Comparison of ENCODE assay signal across 13 mouse cellular contexts in the genomic region with DNA sequence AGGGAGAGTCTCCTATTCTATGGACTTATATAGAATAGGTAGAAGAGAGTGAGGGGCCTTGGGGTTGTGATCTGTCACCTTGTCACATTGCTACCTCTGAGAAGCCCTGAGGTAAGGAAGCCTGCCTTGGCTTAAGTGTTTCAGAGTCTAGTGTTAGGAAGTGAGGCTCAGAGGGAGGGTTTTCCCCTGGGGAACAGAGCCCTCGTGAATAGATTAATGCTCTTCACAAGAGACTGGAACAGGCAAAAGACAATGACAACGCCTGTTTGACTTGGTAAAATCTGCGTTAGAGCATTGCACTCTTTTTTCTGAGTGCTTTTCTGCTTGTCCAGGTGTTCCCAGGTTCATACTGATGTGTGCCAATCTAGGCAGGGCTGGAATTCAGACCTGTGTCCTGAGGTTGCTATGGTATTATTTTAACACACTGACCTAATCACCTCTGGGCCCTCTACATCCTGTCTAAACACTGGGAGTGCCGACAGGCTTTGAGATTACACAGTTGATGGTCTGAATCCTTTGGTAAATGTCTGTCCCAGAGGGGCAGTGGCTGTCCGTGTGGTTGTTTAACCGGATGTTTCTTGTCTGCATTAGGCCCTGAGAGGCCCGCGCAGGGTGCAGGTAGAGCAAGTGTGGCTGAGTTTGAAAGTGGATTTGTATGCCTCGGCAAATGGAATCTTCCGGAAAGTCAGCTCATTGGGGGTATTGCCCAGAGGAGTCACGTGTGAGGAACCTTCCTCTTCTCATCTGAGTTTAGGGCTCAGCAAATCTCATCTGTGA.
A peak's percentile ranks its signal among the peaks of the same experiment; 100 is the strongest.
DNase-seq lines count a peak whose midpoint lies in the region; ATAC-seq lines count a peak whose summit lies in the region.
"Had no signal": no experiment of that assay in that cellular context is flagged by ENCODE, and none has a peak within 500 bp of the region (broad histone marks: within the 10 kb centered on the region; RNA-seq: fewer than 3 reads in every experiment).

No protein-coding gene starts in this region.

- H3K4me3 ChIP-seq in heart, embryonic 11.5 days (ENCODE audit: low read depth, low read length), result no peak overlapping the region
- H3K4me3 ChIP-seq in midbrain, embryonic 11.5 days (ENCODE audit: low read depth, low read length), result no peak overlapping the region
- H3K4me3 ChIP-seq in midbrain, embryonic 16.5 days (ENCODE audit: low read depth, low read length), result no peak overlapping the region
- H3K4me3 ChIP-seq in liver, embryonic 13.5 days (replicated peaks), result no peak overlapping the region
- H3K4me3 ChIP-seq: midbrain, embryonic 13.5 days had no signal

- peaks cover 24% of the 10 kb centered on the region for H3K4me1 ChIP-seq in heart, embryonic 11.5 days (ENCODE audit: control insufficient read depth, insufficient read depth, low read length)
- H3K4me1 ChIP-seq in midbrain, embryonic 11.5 days (ENCODE audit: control insufficient read depth, insufficient read depth, low read length), result no peaks in the 10 kb centered on the region
- peaks cover 6% of the 10 kb centered on the region for H3K4me1 ChIP-seq in midbrain, embryonic 16.5 days (ENCODE audit: control insufficient read depth, insufficient read depth, low read length)
- peaks cover 14% of the 10 kb centered on the region for H3K4me1 ChIP-seq in liver, embryonic 13.5 days (replicated peaks)
- H3K4me1 ChIP-seq: midbrain, embryonic 13.5 days had no signal

- 19% methylated on average over 11 of the region's 11 CpGs for WGBS in heart, embryonic 11.5 days (ENCODE audit: insufficient replicate concordance)
- 70% methylated on average over 11 of the region's 11 CpGs for WGBS in midbrain, embryonic 11.5 days
- WGBS in midbrain, embryonic 16.5 days, result 68% methylated on average over 11 of the region's 11 CpGs
- 38% methylated on average over 11 of the region's 11 CpGs for WGBS in liver, embryonic 13.5 days (ENCODE audit: insufficient replicate concordance)

- no peak overlapping the region for H3K9ac ChIP-seq in heart, embryonic 11.5 days (ENCODE audit: low read depth, low read length)
- no peak overlapping the region for H3K9ac ChIP-seq in midbrain, embryonic 11.5 days (ENCODE audit: low read length)
- no peak overlapping the region for H3K9ac ChIP-seq in midbrain, embryonic 16.5 days (ENCODE audit: low read depth, low read length)
- H3K9ac ChIP-seq in liver, embryonic 13.5 days, result no peak overlapping the region
- H3K9ac ChIP-seq: midbrain, embryonic 13.5 days had no signal

- H3K27me3 ChIP-seq in heart, embryonic 11.5 days (ENCODE audit: control insufficient read depth, insufficient read depth, low read length), result no peaks in the 10 kb centered on the region
- no peaks in the 10 kb centered on the region for H3K27me3 ChIP-seq in midbrain, embryonic 11.5 days (ENCODE audit: control insufficient read depth, insufficient read depth, low read length)
- H3K27me3 ChIP-seq in midbrain, embryonic 16.5 days (ENCODE audit: control insufficient read depth, insufficient read depth, low read depth, low read length), result no peaks in the 10 kb centered on the region
- no peaks in the 10 kb centered on the region for H3K27me3 ChIP-seq in liver, embryonic 13.5 days
- H3K27me3 ChIP-seq: midbrain, embryonic 13.5 days; Patski had no signal

- no peaks in the 10 kb centered on the region for H3K36me3 ChIP-seq in heart, embryonic 11.5 days (ENCODE audit: control insufficient read depth, insufficient read depth, low read length)
- H3K36me3 ChIP-seq in midbrain, embryonic 11.5 days (ENCODE audit: control insufficient read depth, insufficient read depth, low read length), result no peaks in the 10 kb centered on the region
- H3K36me3 ChIP-seq in midbrain, embryonic 16.5 days (ENCODE audit: control insufficient read depth, insufficient read depth, low read length), result no peaks in the 10 kb centered on the region
- H3K36me3 ChIP-seq in liver, embryonic 13.5 days, result no peaks in the 10 kb centered on the region
- H3K36me3 ChIP-seq: midbrain, embryonic 13.5 days had no signal

- peak overlapping the region; percentile 64 for H3K27ac ChIP-seq in heart, embryonic 11.5 days (ENCODE audit: low read depth, low read length)
- no peak overlapping the region for H3K27ac ChIP-seq in midbrain, embryonic 11.5 days (ENCODE audit: low read depth, low read length)
- H3K27ac ChIP-seq in midbrain, embryonic 16.5 days (ENCODE audit: low read length), result no peak overlapping the region
- peak overlapping the region; percentile 39; the same call in 1 of the 2 replicates for H3K27ac ChIP-seq in liver, embryonic 13.5 days
- H3K27ac ChIP-seq: midbrain, embryonic 13.5 days had no signal

- H3K4me2 ChIP-seq in heart, embryonic 11.5 days, result peak overlapping the region; percentile 16; the same call in 1 of the 2 replicates
- no peak overlapping the region for H3K4me2 ChIP-seq in midbrain, embryonic 11.5 days
- no peak overlapping the region for H3K4me2 ChIP-seq in midbrain, embryonic 16.5 days (ENCODE audit: low read length)
- H3K4me2 ChIP-seq in liver, embryonic 13.5 days, result no peak overlapping the region
- H3K4me2 ChIP-seq: midbrain, embryonic 13.5 days had no signal

- H3K9me3 ChIP-seq in heart, embryonic 11.5 days (replicated peaks; ENCODE audit: control insufficient read depth, low read length), result no peaks in the 10 kb centered on the region
- no peaks in the 10 kb centered on the region for H3K9me3 ChIP-seq in midbrain, embryonic 11.5 days (ENCODE audit: control insufficient read depth, low read length)
- no peaks in the 10 kb centered on the region for H3K9me3 ChIP-seq in midbrain, embryonic 16.5 days (replicated peaks; ENCODE audit: control insufficient read depth, low read length, poor library complexity, severe bottlenecking)
- H3K9me3 ChIP-seq in liver, embryonic 13.5 days (replicated peaks), result no peaks in the 10 kb centered on the region
- H3K9me3 ChIP-seq: midbrain, embryonic 13.5 days had no signal

- ATAC-seq in heart, embryonic 11.5 days (replicated peaks; ENCODE audit: insufficient number of reproducible peaks, low FRiP score, low TSS enrichment), result peak; percentile 63; the same call in 1 of the 2 replicates
- no peak for ATAC-seq in midbrain, embryonic 11.5 days (ENCODE audit: low FRiP score)
- no peak for ATAC-seq in midbrain, embryonic 16.5 days
- peak; percentile 67 for ATAC-seq in liver, embryonic 13.5 days (ENCODE audit: low read depth)
- ATAC-seq: midbrain, embryonic 13.5 days; Patski had no signal

- no peak for DNase-seq in heart, postnatal 4 days
- DNase-seq in midbrain, embryonic 11.5 days (ENCODE audit: low spot score, missing footprints), result peak; percentile 83
- DNase-seq in liver, embryonic 13.5 days, result no peak
- no peak for DNase-seq in urinary bladder, adult 2 months (ENCODE audit: low spot score)
- DNase-seq in gastrocnemius, postnatal 25 days, result no peak
- no peak for DNase-seq in urinary bladder, postnatal 36 days (ENCODE audit: low spot score in 2 of 2)
- DNase-seq: cerebellum, postnatal 14 days; gastrocnemius, postnatal 10 days; kidney, adult 18-20 months had no signal

Comparison
In these comparisons a context has a peak if more than half of its experiments do, and no peak if none do; other contexts are left out.
1. ATAC-seq: peak in heart, embryonic 11.5 days (single experiment) and liver, embryonic 13.5 days (single experiment); none in midbrain, embryonic 11.5 days (single experiment) and midbrain, embryonic 16.5 days (single experiment).
2. H3K27ac ChIP-seq: peak in heart, embryonic 11.5 days (single experiment) and liver, embryonic 13.5 days (single experiment); none in midbrain, embryonic 11.5 days (single experiment) and midbrain, embryonic 16.5 days (single experiment).